In genomic region chr4:4195250-4195649, GRCm38 (mm10) we compare ENCODE assay signal across 16 mouse cellular contexts.
A peak's percentile ranks its signal among the peaks of the same experiment; 100 is the strongest.
DNase-seq lines count a peak whose midpoint lies in the region; ATAC-seq and TF ChIP-seq lines count a peak whose summit lies in the region.
"Had no signal": no experiment of that assay in that cellular context is flagged by ENCODE, and none has a peak within 500 bp of the region (broad histone marks: within the 10 kb centered on the region; RNA-seq: fewer than 3 reads in every experiment).

No protein-coding gene starts in this region.

- no peaks in the 10 kb centered on the region for H3K36me3 ChIP-seq in hindbrain, postnatal 0 days (ENCODE audit: insufficient read depth, low read length)
- H3K36me3 ChIP-seq in hindbrain, embryonic 14.5 days (replicated peaks; ENCODE audit: control insufficient read depth, insufficient read depth) = no peaks in the 10 kb centered on the region
- H3K36me3 ChIP-seq in embryonic facial prominence, embryonic 15.5 days = no peaks in the 10 kb centered on the region
- H3K36me3 ChIP-seq: heart, embryonic 15.5 days; lung, embryonic 15.5 days had no signal

- no peak for DNase-seq in hindbrain, postnatal 0 days (ENCODE audit: low spot score)
- no peak for DNase-seq in hindbrain, embryonic 14.5 days (ENCODE audit: low spot score)
- DNase-seq in ovary, postnatal 36 days (ENCODE audit: low spot score) = peak; percentile 21
- no peak for DNase-seq in ovary, postnatal 14 days (ENCODE audit: low spot score)
- no peak for DNase-seq in right cerebral cortex, postnatal 25 days
- DNase-seq in kidney, adult 9 months = no peak
- DNase-seq: cerebellum, adult 9-10 months; right cerebral cortex, postnatal 4 days; thymus, postnatal 14 days had no signal

- WGBS in hindbrain, postnatal 0 days = 69% methylated on average over 8 of the region's 8 CpGs
- WGBS in hindbrain, embryonic 14.5 days = 67% methylated on average over 8 of the region's 8 CpGs
- WGBS in embryonic facial prominence, embryonic 15.5 days = 38% methylated on average over 8 of the region's 8 CpGs

- H3K27me3 ChIP-seq in hindbrain, postnatal 0 days (ENCODE audit: insufficient read depth, low read length) = no peaks in the 10 kb centered on the region
- H3K27me3 ChIP-seq in hindbrain, embryonic 14.5 days (ENCODE audit: control insufficient read depth, insufficient read depth, low read length) = no peaks in the 10 kb centered on the region
- H3K27me3 ChIP-seq in embryonic facial prominence, embryonic 15.5 days = no peaks in the 10 kb centered on the region
- H3K27me3 ChIP-seq: CH12.LX; heart, embryonic 15.5 days; lung, embryonic 15.5 days had no signal

- TF ChIP-seq CTCF in hindbrain, postnatal 0 days (IDR thresholded peaks at IDR 0.05; ENCODE audit: low read depth) = no peak

- no peak overlapping the region for H3K27ac ChIP-seq in hindbrain, postnatal 0 days
- no peak overlapping the region for H3K27ac ChIP-seq in hindbrain, embryonic 14.5 days
- H3K27ac ChIP-seq in embryonic facial prominence, embryonic 15.5 days (replicated peaks) = no peak overlapping the region
- H3K27ac ChIP-seq: heart, embryonic 15.5 days; kidney, postnatal 0 days; lung, embryonic 15.5 days had no signal

- peak; percentile 27; the same call in 1 of the 2 replicates for ATAC-seq in hindbrain, postnatal 0 days
- no peak for ATAC-seq in hindbrain, embryonic 14.5 days (ENCODE audit: low FRiP score)
- peak; percentile 43; the same call in 1 of the 2 replicates for ATAC-seq in embryonic facial prominence, embryonic 15.5 days (ENCODE audit: insufficient number of reproducible peaks, low FRiP score, low TSS enrichment, low read depth)
- ATAC-seq: activated CD4-positive, CD25-positive, alpha-beta regulatory T cell, adult 4 months; forebrain, embryonic 16.5 days had no signal

- no peaks in the 10 kb centered on the region for H3K4me1 ChIP-seq in hindbrain, postnatal 0 days (ENCODE audit: insufficient read depth, low read length)
- H3K4me1 ChIP-seq in hindbrain, embryonic 14.5 days (replicated peaks; ENCODE audit: control insufficient read depth, insufficient read depth, low read length) = no peaks in the 10 kb centered on the region
- H3K4me1 ChIP-seq in embryonic facial prominence, embryonic 15.5 days = peaks cover 19% of the 10 kb centered on the region
- H3K4me1 ChIP-seq: heart, embryonic 15.5 days had no signal

- H3K4me2 ChIP-seq in hindbrain, postnatal 0 days (ENCODE audit: low read depth, low read length) = no peak overlapping the region
- no peak overlapping the region for H3K4me2 ChIP-seq in hindbrain, embryonic 14.5 days (replicated peaks)
- H3K4me2 ChIP-seq in embryonic facial prominence, embryonic 15.5 days (replicated peaks) = no peak overlapping the region
- H3K4me2 ChIP-seq: heart, embryonic 15.5 days; lung, embryonic 15.5 days had no signal

- no peak overlapping the region for H3K9ac ChIP-seq in hindbrain, postnatal 0 days (replicated peaks; ENCODE audit: low read length)
- no peak overlapping the region for H3K9ac ChIP-seq in hindbrain, embryonic 14.5 days
- no peak overlapping the region for H3K9ac ChIP-seq in embryonic facial prominence, embryonic 15.5 days
- H3K9ac ChIP-seq: heart, embryonic 15.5 days; lung, embryonic 15.5 days had no signal

- H3K4me3 ChIP-seq in hindbrain, postnatal 0 days (ENCODE audit: low read length) = no peak overlapping the region
- no peak overlapping the region for H3K4me3 ChIP-seq in hindbrain, embryonic 14.5 days (replicated peaks; ENCODE audit: low read length)
- no peak overlapping the region for H3K4me3 ChIP-seq in embryonic facial prominence, embryonic 15.5 days (replicated peaks)
- H3K4me3 ChIP-seq: heart, embryonic 15.5 days; lung, embryonic 15.5 days had no signal

- H3K9me3 ChIP-seq in hindbrain, postnatal 0 days (ENCODE audit: low read length) = no peaks in the 10 kb centered on the region
- no peaks in the 10 kb centered on the region for H3K9me3 ChIP-seq in hindbrain, embryonic 14.5 days (ENCODE audit: control insufficient read depth, low read length)
- H3K9me3 ChIP-seq in embryonic facial prominence, embryonic 15.5 days (replicated peaks) = no peaks in the 10 kb centered on the region
- H3K9me3 ChIP-seq: heart, embryonic 15.5 days; lung, embryonic 15.5 days had no signal
